Mouse (Mus musculus): ENCODE measurements around the gene Uso1.

The Uso1 gene

GRCm38 (mm10) chr5:92244900-92245299, 107.2 kb downstream of the Uso1 start:
- no peak for DNase-seq

GRCm38 (mm10) chr5:92245483-92245882, 107.7 kb downstream of the Uso1 start:
- no peak for DNase-seq

- no peak for DNase-seq
Measured at GRCm38 (mm10) chr5:92248614-92249013, 110.9 kb downstream of the Uso1 start.

GRCm38 (mm10) chr5:92252031-92252430, 114.3 kb downstream of the Uso1 start:
- DNase-seq = no peak
